Mouse (Mus musculus) heart, embryonic 10.5 days (tissue): ENCODE data around the gene Ccdc28a. TPM values are rescaled to one million over a fixed set of nuclear protein-coding genes. Genes with fewer than 3 reads are reported as not detected.

Source experiments
- DNase-seq: peaks from one replicate; pipeline ENCODE4 v3.0.0-alpha.2; 2017; ENCODE audit warnings: low spot score
- H3K27ac ChIP-seq: fragments of 300-500 bp; sonication (generic); 2 replicates; pipeline ENCODE4 v1.5.1; 2016; ENCODE audit warnings: mild to moderate bottlenecking
- H3K27me3 ChIP-seq: fragments of 300-500 bp; sonication (generic); 2 replicates; pipeline ENCODE4 v1.6.1; 2016; ENCODE audit warnings: mild to moderate bottlenecking; ENCODE audit not compliant: poor library complexity, insufficient read depth, severe bottlenecking
- H3K36me3 ChIP-seq: fragments of 300-500 bp; sonication (generic); 2 replicates; pipeline ENCODE4 v1.6.1; 2016; ENCODE audit warnings: mild to moderate bottlenecking, moderate library complexity
- H3K4me1 ChIP-seq: fragments of 300-500 bp; sonication (generic); 2 replicates; pipeline ENCODE4 v1.6.1; 2016; ENCODE audit warnings: mild to moderate bottlenecking
- H3K4me3 ChIP-seq: fragments of 300-500 bp; sonication (generic); 2 replicates; pipeline ENCODE4 v1.5.1; 2016; ENCODE audit warnings: mild to moderate bottlenecking, moderate library complexity
- H3K9me3 ChIP-seq: fragments of 300-500 bp; sonication (generic); 2 replicates; pipeline ENCODE4 v1.6.1; 2016; ENCODE audit warnings: mild to moderate bottlenecking, moderate library complexity
- WGBS: fragments of 180-500 bp; shearing (Covaris S2); methylation state at CpG from one replicate; pipeline ENCODE4 v1.1.7; 2016; 5-methylcytosine and 5-hydroxymethylcytosine counted together
- polyA plus RNA-seq: library from polyadenylated mRNA; unstranded; fragments of >200 nt; fragmentation: Nextera tagmentation; extraction: Ambion mirVana; gene quantifications from 2 replicates; pipeline ENCODE4 v1.2.1, GENCODE M21; 2016

The Ccdc28a gene
- polyA plus RNA-seq, result 7.7 and 8.0 TPM in 2 replicates

- Histone ChIP-seq H3K27ac (peak within 1 kb of the TSS; percentile 90), H3K9me3 (no peaks in the 10 kb centered on the region), H3K27me3 (no peaks in the 10 kb centered on the region), H3K4me1 (no peaks in the 10 kb centered on the region), H3K4me3 (peak within 1 kb of the TSS; percentile 75), H3K36me3 (no peaks in the 10 kb centered on the region)
- WGBS, result 1% methylated on average over 41 of the region's 41 CpGs
- peak; percentile 96 for DNase-seq
Observed at GRCm38 (mm10) chr10:18234560-18235401, at the start of gene Ccdc28a. Ccdc28a (minus strand) TSS chr10:18234998.

- Histone ChIP-seq H3K4me3 (no peak overlapping the region), H3K4me1 (no peaks in the 10 kb centered on the region), H3K36me3 (no peaks in the 10 kb centered on the region), H3K9me3 (no peaks in the 10 kb centered on the region), H3K27ac (no peak overlapping the region), H3K27me3 (no peaks in the 10 kb centered on the region)
- DNase-seq, result no peak
- WGBS, result 74% methylated on average over 5 of the region's 5 CpGs
Observed at GRCm38 (mm10) chr10:18283991-18284390, 49.2 kb upstream of the Ccdc28a start.

DNA sequence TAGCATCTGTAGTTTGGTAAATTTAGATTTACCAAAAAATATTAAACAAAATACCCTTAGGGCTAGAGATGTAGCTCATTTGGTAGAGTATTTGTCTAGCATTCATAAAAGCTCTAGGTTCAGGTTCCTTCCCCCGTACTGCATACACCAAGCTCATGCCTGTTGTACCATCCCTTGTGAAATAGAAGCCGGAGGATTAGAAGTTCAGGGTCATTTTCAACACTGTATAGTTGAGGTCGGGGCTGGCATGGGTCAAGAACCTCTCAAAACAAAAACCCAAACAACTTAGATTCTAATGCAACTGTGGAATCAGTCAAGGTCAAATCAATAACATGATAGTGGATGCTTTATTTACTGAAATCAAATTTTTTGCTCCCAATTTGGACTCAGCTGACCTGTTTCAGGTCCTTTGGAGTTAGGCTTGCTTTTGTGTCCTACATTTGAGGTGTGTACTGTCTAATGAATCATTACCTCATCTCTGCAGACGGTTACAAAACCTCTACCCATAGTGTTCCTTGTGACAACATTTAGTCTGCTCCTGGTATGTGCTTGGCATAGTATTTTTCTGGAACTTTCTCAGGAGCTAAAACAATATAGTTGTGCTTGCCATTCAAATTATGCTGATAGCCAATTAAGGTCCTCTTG, 41.4 kb upstream of the Ccdc28a start:
- no peaks in the 10 kb centered on the region for H3K4me1 ChIP-seq
- H3K36me3 ChIP-seq, result no peaks in the 10 kb centered on the region
- DNase-seq, result no peak
- no peak overlapping the region for H3K4me3 ChIP-seq
- no peaks in the 10 kb centered on the region for H3K27me3 ChIP-seq
- H3K9me3 ChIP-seq, result 0 out of 2 replicates have a peak, but pooled peaks cover under 1% of the 10 kb centered on the region
- WGBS, result 80% methylated on average over 4 of the region's 4 CpGs
- H3K27ac ChIP-seq, result no peak overlapping the region

DNA sequence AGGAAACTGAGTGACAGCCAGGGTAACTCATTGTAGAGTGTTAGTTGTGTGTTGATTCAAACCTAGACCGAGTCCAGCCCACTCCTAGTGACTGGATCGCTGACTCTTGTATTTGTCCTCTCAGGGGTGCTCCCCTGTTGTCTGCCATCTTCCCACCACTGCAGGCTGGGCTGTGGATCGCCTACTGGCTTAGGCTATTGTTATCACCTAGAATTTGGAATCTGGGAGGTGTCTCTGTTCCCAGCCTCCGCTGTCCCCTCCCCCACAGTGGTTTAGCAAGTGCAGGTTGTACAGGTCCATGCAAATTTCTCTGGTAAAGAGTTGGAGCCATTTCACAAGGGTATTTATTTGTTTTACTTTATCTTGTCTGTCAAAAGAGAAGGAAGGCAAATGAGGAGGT, 16.5 kb upstream of the Ccdc28a start:
- DNase-seq, result no peak
- no peaks in the 10 kb centered on the region for H3K27me3 ChIP-seq
- H3K36me3 ChIP-seq, result no peaks in the 10 kb centered on the region
- no peaks in the 10 kb centered on the region for H3K9me3 ChIP-seq
- no peak overlapping the region for H3K27ac ChIP-seq
- H3K4me1 ChIP-seq, result no peaks in the 10 kb centered on the region
- no peak overlapping the region for H3K4me3 ChIP-seq
- 58% methylated on average over 4 of the region's 4 CpGs for WGBS

- no peak overlapping the region for H3K4me3 ChIP-seq
- no peaks in the 10 kb centered on the region for H3K9me3 ChIP-seq
- WGBS, result 61% methylated on average over 2 of the region's 2 CpGs
- H3K4me1 ChIP-seq, result no peaks in the 10 kb centered on the region
- DNase-seq, result no peak
- H3K27me3 ChIP-seq, result no peaks in the 10 kb centered on the region
- no peak overlapping the region for H3K27ac ChIP-seq
- H3K36me3 ChIP-seq, result no peaks in the 10 kb centered on the region
Observed at GRCm38 (mm10) chr10:18243614-18244013, 8.8 kb upstream of the Ccdc28a start.

DNA sequence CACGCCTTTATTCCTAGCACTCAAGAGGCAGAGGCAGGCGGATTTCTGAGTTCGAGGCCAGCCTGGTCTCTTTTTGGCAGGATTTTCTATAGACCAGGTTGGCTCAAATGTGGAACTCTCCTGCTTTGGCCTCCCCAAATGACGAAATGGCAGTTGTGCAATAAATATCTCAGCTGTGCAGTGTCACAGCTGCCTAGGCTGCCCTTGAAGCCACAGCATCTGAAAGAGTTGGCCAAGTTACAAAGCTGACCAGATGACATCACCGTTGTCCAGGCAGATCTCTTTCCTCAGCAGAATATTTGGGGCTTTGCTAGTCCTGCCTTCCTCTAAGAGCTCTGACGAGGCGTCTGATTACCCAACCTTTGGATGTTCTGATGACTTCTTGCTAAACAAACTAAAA, 2.4 kb upstream of the Ccdc28a start:
- H3K4me3 ChIP-seq, result no peak overlapping the region
- 83% methylated on average over 7 of the region's 7 CpGs for WGBS
- no peak for DNase-seq
- H3K4me1 ChIP-seq, result no peaks in the 10 kb centered on the region
- H3K36me3 ChIP-seq, result no peaks in the 10 kb centered on the region
- no peaks in the 10 kb centered on the region for H3K9me3 ChIP-seq
- H3K27ac ChIP-seq, result no peak overlapping the region
- no peaks in the 10 kb centered on the region for H3K27me3 ChIP-seq

DNA sequence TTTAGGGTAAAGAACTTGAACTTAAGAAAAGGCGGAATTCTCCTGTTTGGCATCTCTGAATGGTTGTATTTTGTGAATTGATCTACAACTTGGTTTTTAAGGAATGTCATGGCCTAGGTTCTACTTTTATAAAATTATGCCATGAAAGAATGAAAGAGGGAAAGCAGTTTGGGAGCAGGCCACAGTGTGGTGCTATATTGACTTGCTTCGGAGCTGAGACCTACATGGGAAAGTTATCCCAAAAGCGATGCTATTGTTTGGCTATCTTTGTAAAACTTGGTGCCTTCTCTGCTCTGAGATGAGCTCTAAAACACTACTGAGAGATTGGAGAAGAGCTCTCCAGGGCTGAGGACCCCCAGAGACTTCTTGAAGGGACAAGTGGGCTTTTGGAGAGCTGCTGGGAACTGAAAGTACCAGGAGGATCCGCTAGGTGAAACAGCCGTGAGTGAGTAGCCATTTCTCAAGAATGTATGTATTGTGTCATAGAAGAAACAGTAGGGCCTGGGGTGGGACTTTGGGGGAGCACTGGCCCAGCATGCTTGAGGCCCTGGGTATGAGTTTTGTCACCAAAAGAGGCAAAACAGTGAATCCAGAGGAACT, 1.6 kb upstream of the Ccdc28a start:
- H3K27ac ChIP-seq, result no peak overlapping the region
- no peaks in the 10 kb centered on the region for H3K27me3 ChIP-seq
- H3K4me1 ChIP-seq, result no peaks in the 10 kb centered on the region
- no peaks in the 10 kb centered on the region for H3K9me3 ChIP-seq
- no peaks in the 10 kb centered on the region for H3K36me3 ChIP-seq
- 82% methylated on average over 5 of the region's 5 CpGs for WGBS
- H3K4me3 ChIP-seq, result no peak overlapping the region
- DNase-seq, result no peak

GRCm38 (mm10) chr10:18235402-18235747, 577 bp upstream of the Ccdc28a start:
- WGBS, result 11% methylated on average over 14 of the region's 14 CpGs
- no peaks in the 10 kb centered on the region for H3K27me3 ChIP-seq
- peak overlapping the region; percentile 90 for H3K27ac ChIP-seq
- peak overlapping the region; percentile 75 for H3K4me3 ChIP-seq
- no peaks in the 10 kb centered on the region for H3K4me1 ChIP-seq
- DNase-seq, result no peak
- H3K9me3 ChIP-seq, result no peaks in the 10 kb centered on the region
- no peaks in the 10 kb centered on the region for H3K36me3 ChIP-seq

GRCm38 (mm10) chr10:18233891-18234290, 907 bp downstream of the Ccdc28a start:
- DNase-seq, result no peak
- H3K4me3 ChIP-seq, result no peak overlapping the region
- no peaks in the 10 kb centered on the region for H3K4me1 ChIP-seq
- WGBS, result 54% methylated on average over 3 of the region's 3 CpGs
- H3K27ac ChIP-seq, result no peak overlapping the region
- no peaks in the 10 kb centered on the region for H3K9me3 ChIP-seq
- no peaks in the 10 kb centered on the region for H3K36me3 ChIP-seq
- H3K27me3 ChIP-seq, result no peaks in the 10 kb centered on the region

DNA sequence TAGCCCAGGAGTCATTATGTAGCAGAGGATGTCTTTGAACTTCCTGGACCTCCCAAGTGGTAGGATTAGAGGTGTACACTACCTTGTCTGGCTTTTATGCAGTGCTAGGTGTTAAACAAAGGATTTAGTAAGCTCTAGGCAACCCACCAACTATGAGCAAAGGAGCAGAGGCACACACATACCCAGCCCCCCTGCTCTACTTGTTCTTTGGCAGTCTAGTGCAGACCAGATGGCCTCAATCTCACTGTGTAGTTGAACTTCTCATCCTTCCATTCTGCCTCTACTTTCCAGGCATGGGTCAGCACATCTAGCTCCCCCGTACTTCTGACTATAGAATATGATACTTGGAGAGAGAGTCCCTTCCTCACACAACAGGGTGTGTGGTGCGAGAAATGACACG, 10.4 kb downstream of the Ccdc28a start:
- WGBS, result 84% methylated on average over 3 of the region's 3 CpGs

DNA sequence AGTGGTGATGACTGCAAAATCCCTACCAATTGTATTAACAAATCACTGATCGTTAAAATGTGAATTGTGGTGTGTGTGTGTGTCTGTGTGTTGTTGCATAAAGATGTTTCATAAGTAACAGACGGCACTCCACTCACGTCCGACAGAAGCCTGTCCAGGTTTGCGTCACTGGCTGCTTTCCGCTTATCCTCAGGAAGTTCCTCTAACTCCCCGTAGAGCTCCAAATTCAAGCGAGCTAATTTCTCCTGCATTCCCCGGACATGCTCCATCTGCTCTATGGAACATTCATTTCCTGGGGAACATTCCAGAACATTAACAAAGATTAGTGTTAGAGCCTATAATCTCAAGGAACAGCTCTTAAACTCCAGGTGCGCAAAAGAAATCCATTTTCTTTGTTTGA, 15.4 kb downstream of the Ccdc28a start:
- H3K9me3 ChIP-seq, result no peaks in the 10 kb centered on the region
- H3K4me1 ChIP-seq, result no peaks in the 10 kb centered on the region

More for the DNA sequence above, 10.4 kb downstream of the Ccdc28a start:
- H3K36me3 ChIP-seq, result no peaks in the 10 kb centered on the region
- no peaks in the 10 kb centered on the region for H3K9me3 ChIP-seq
- no peak overlapping the region for H3K4me3 ChIP-seq
- no peak for DNase-seq
- no peaks in the 10 kb centered on the region for H3K4me1 ChIP-seq
- no peaks in the 10 kb centered on the region for H3K27me3 ChIP-seq
- no peak overlapping the region for H3K27ac ChIP-seq

DNA sequence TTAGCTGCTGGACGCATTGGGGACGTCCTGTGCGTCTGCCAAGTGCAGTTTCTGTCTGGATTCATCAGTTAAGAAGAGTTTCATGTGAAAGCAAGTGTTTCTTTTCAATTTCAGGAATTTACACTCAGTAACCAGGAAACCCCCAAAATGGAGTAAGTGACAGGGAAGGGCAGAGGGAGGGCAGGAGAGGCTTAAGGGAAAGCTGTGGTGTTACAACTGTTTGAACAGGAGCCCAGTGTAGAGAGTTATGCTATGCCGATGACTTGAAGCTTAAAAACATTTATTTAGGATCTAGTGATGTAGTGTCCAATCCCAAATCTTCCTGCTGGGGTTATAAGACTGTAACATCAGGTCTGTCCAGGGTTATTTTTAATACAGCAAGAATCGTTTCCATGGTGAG, 20.7 kb downstream of the Ccdc28a start:
- peaks cover 7% of the 10 kb centered on the region for H3K4me1 ChIP-seq
- no peaks in the 10 kb centered on the region for H3K27me3 ChIP-seq
- WGBS, result 80% methylated on average over 5 of the region's 5 CpGs
- no peak overlapping the region for H3K27ac ChIP-seq
- H3K36me3 ChIP-seq, result no peaks in the 10 kb centered on the region
- no peaks in the 10 kb centered on the region for H3K9me3 ChIP-seq
- no peak overlapping the region for H3K4me3 ChIP-seq
- DNase-seq, result no peak

More for the DNA sequence above, 15.4 kb downstream of the Ccdc28a start:
- Histone ChIP-seq H3K36me3 (no peaks in the 10 kb centered on the region), H3K27ac (no peak overlapping the region), H3K27me3 (no peaks in the 10 kb centered on the region), H3K4me3 (no peak overlapping the region)
- no peak for DNase-seq
- WGBS, result 81% methylated on average over 10 of the region's 10 CpGs

- no peaks in the 10 kb centered on the region for H3K9me3 ChIP-seq
- H3K27me3 ChIP-seq, result no peaks in the 10 kb centered on the region
- no peak overlapping the region for H3K4me3 ChIP-seq
- H3K36me3 ChIP-seq, result no peaks in the 10 kb centered on the region
- no peak for DNase-seq
- H3K4me1 ChIP-seq, result peaks cover 7% of the 10 kb centered on the region
- 73% methylated on average over 4 of the region's 4 CpGs for WGBS
- H3K27ac ChIP-seq, result no peak overlapping the region
Observed at GRCm38 (mm10) chr10:18213373-18213772, 21.4 kb downstream of the Ccdc28a start.
